Mouse (Mus musculus): ENCODE data around the gene Gon7.

Gene Gon7

DNA sequence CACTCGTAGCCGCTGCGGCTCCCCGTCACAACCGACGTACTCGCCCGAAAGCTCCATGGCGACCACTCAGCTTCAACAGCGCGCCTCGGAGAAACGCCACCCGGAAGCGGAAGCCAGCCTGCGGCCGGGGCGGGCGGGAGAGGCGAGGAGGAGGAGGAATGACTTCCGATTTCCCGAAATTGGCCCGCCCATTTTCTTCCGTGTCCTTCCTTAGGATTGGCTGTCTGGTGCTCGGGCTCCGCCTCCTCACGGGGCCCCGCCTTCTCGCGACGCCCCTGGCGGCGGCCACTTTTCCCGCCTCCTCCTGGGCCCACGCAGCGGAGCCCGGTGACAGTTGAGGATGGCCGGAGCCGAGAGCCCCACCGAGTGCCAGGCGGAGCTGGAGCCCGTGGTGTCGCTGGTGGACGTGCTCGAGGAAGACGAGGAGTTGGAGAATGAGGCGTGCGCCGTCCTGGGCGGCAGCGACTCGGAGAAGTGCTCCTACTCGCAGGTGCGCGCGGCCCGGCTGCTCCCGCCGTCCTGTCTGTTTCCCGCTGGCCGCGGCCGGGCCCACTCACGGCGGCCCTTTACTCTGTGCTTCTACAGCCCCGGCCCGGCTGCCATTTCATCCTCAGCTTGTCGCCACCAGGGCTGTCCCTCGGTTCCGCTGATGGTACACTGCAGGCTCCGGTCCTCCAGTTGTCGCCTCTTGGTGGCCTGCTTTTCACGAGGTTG is at the start of gene Gon7, which contains the start of the genes Gm28051 and Ubr7:
TSS of gene Gon7 (minus strand) at position 115 of the 714 bp plus-strand sequence.
TSS of gene Gm28051 (minus strand) at position 77 of the 714 bp plus-strand sequence.
TSS of gene Ubr7 (plus strand) at position 279 of the 714 bp plus-strand sequence.
- DNase-seq (ENCODE audit: low read depth, low spot score), result peak; percentile 99

DNA sequence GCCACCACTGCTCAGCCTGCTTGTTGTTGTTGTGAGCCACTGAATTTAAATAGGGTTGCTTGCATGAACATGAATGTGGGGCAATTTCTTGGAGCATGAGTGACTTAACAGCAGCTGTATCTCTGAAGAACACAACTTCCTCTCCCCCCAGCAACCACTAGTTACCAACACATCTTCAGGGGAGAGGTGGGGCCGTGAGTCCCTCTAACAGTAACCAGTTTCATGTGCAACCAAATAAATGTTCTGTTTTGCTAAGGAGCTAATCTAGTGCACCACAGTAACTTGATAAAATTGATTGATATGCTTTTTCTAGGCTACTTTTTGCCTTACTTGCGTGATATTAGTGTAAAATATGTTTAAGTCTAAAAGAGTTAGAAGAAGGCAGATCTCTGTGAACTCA is 41.9 kb upstream of the Gon7 start:
- DNase-seq (ENCODE audit: low read depth, low spot score), result no peak

DNA sequence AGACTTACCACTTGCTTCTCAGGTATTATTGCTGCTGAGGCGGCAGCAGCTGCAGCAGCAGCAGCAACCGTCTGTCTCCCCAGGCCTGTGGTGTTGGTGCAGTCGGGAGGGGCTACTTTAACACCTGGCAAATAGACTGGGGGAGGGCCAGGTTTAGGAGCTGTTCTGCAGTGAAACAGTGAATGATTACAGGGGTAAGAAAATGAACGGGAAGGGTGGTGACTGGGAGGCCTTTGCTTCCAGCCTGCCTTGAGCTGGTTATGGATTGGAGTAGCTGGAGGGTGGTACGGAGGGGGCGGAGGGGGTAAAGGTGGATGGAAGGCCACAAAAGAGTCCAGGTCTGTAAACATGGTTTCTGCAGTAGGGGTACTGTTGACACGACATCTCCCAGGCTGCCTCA is 30.3 kb upstream of the Gon7 start:
- no peak for DNase-seq (ENCODE audit: low read depth, low spot score)

DNA sequence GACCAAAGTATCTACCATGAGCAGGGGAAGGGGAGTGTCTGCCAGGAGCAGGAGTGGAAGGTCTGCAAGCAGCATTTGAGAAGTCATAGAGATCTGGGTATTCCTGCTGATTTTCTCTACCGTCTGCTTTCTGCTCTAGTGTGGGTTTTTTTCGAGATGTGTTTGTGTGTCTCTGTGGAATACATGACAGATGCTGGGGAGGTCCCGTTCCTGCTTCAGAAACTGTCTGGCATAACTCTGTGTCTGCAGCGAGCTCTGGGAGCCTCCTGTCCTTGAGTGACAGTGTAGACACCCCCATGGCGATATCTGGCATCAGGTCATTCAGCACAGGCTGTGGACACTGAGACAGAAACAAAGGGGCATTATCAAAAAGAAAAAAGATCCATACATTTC is 28.0 kb upstream of the Gon7 start:
- DNase-seq (ENCODE audit: low read depth, low spot score), result peak; percentile 56

DNA sequence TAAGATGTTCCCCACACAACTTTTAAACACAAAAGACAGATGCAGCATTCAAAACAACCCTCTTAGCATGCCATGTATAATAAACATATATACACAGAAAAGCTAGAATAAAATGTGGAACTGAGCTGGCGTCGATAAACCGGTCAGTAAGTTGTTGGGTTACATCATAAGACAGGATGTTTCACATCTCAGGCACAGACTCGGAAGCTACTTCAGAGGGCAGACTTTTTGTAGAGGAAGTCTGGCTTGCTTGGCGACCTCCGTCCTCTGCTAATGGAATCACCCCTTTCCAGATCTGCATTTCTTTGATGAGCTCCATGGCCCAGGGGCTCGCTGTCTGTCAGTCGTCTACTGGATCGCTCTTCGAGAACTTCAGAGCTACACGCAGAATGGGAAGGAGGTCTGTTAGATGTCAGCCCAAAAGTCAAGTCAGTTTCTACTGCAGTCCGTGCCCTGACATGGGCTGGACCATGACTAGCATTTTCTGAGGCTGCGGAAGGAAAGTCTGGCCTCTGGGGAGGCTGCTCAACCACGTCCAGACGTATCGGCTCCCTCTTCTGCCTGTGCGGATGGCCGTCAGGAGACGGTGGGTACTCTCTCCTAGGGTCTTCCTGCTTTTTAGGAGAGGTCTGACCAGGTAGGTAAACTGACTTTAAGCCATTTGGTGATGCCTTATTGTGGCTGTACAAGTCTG is 27.4 kb upstream of the Gon7 start:
- DNase-seq (ENCODE audit: low read depth, low spot score), result no peak

DNA sequence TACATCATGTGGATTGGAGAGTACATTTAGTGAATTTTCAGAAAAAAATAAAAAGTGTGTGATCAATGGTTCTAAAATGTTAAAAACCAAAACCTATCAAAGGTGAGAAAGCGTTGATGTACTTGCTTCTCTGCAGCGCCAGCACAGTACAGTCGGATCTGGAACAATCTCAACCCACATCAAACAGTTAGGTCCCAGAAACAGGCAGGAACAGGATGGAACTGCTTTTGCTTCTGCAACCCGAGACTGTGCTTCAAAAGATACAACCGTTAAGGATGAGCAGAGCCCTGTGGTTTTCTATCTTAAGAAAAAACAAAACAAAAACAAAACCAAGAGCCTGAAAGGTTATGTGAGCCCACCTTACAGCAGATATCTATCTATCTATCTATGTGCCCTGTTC is 25.2 kb upstream of the Gon7 start:
- peak; percentile 33 for DNase-seq (ENCODE audit: low read depth, low spot score)

DNA sequence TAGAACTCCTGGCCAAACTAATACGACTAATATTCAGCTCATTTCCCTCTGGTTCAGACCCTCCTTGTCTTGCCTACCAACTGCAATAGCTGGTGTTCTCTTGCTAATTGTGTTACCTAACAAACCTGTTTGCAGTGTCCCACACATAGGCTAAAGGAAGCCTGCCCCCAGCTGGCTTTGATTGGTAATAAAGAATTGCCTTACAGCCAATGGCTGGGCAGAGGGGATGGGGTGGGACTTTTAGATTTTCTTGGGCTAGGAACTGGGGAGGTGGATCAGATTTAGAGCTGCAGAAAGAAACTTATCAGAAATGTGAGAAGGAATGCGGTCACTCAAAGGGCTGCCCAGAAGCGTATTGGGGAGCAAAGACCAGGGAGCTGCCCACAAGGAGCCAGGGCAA is 21.8 kb upstream of the Gon7 start:
- DNase-seq (ENCODE audit: low read depth, low spot score), result peak; percentile 39

DNA sequence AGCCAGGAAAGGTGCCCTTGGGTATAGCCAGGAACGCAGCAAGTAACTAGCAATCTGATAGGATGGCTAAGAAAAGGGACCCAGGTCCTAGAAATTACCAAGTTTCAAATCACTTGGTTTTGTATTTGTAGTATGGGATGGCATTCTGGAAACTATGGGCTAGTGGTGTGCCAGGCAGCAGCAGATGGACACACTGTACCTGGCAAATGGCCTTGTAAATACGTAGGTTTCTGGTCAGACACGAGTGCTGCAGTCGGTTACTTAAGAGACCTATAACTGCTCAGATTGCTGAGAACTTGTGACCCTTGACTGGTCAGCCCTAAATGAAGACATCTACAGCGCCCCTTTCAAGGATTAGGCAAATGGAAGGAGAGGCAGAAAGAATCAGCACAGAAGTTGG is 20.5 kb upstream of the Gon7 start:
- DNase-seq (ENCODE audit: low read depth, low spot score), result peak; percentile 51

DNA sequence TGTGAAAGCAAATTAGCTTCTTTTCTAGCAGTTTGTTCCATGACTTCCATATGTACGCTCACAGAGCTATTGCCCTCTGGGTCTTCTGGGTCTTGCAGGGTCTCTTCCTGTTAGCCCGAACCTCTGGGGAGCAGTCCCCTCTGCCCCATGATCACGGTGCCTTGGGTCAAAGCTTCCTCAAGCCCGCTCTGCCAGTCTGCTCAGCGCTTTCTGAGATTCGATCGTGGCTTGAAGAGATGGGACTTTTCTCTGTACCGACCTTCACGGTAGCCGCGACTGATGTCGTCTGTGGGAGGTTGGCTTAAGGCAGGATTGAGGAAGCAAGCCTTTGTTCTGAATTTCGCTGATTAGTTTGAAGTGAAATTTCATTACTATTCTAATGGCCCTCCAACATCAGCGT is 18.4 kb upstream of the Gon7 start:
- no peak for DNase-seq (ENCODE audit: low read depth, low spot score)

DNA sequence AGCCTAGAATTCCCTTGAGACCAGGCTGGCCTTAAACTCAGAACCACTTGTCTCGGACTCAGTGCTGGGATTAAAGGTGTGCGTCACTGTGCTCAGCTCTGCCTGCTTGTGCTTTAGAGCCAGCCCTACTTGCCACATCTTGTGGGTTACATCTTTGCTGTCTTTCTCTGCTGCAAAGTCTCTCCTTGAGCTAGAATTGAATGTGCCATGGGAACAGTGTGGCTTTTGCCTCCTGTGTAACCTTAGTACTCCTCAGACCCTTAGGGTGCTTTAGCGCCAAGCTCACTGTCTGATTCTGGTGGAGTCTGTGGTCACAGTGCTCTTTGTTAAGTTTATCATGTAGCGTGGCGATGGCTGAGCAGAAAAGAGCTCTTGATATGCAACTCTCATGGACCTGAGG is 15.1 kb upstream of the Gon7 start:
- no peak for DNase-seq (ENCODE audit: low read depth, low spot score)

DNA sequence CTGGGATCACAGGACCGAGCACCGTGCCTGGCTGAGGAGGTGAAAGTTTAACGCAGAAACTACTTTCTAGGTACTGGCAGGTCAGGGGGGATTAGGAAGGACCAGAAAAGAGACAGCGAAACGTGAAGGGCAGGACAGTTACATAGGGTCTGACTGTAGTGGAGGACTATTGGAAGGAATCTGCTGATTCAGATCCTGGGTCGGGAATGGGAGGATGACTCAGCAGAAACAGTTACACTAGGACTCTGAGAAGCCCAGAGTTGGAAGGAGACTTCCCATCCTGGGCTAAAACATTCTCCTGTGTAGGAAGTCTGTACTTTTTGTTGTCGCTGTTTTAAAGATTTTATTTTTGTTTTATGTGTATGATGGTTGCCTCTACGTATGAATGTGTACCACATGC is 14.0 kb upstream of the Gon7 start:
- no peak for DNase-seq (ENCODE audit: low read depth, low spot score)

DNA sequence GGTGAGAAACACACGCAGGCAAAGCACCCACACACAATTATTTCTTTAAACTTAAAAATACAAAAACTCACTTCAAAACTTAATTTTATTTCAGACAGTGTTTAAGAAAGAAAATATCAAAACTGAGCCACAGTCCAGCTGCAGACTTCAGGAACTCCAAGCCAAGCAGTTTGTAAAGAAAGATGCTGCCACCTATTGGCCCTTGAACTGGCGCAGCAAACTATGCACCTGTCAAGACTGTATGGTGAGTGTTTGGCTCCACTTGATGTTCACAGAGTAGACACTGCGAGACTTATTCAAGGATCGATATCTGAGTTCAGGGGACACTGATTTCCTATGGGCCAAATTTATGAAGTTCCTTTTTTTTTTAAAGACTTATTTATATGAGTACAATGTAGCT is 11.4 kb upstream of the Gon7 start:
- no peak for DNase-seq (ENCODE audit: low read depth, low spot score)

DNA sequence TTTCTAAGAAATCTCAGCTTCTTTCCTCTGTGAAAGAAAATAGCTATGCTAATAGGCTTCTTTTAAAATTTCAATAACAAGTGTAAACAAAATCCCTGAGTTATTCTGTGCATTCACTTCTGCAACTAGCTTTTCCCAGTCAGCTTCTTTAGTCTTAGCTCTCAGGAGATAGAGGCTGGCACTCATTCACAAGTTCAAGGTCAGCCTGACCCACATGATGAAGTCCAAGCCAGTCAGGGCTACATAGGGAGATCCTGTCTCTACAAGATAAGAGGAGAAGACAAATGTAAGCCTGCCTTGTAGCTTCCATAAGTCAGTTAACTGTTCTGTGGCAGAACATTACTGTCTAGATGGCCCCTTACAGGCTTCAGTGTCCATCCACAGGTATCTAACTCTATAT is 6.1 kb upstream of the Gon7 start:
- no peak for DNase-seq (ENCODE audit: low read depth, low spot score)

DNA sequence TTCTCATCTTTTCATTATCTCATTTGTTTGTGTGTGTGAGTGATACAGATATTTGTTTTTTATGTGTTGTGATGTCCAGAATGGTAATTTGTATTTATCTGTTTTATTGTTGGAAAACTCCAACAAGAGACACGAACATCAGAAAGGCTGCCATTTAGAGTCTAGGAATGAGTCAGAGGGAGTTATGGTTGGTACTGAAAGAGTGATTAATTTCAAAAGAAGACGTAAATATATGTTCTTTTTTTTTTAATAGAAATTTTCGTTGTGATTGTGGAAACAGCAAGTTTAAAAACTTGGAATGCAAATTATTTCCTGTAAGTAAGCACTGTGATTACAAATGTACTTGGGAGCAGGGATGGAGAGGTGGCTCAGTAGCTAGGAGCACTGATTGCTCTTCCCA is 4.1 kb upstream of the Gon7 start:
- DNase-seq (ENCODE audit: low read depth, low spot score), result no peak

DNA sequence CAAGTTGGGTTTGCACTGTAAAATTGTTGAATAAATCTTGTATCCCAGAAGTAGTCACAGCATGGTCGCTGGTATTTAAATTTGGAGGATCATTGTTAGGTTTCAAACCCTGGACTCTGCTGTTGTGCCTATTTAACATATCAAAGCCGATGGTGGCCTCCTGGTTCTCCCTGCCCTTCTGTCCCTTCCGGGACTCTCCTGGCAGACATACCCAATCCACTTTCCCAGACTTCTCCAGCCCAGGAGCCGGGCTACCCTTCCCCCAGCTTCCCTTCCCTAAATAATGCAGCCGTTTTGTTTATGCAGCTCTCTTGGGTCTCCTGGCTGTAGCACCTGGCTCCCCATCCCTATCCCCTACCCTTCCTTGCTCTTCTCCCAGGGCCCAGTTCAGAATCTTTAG is 1.3 kb upstream of the Gon7 start:
- no peak for DNase-seq (ENCODE audit: low read depth, low spot score)

DNA sequence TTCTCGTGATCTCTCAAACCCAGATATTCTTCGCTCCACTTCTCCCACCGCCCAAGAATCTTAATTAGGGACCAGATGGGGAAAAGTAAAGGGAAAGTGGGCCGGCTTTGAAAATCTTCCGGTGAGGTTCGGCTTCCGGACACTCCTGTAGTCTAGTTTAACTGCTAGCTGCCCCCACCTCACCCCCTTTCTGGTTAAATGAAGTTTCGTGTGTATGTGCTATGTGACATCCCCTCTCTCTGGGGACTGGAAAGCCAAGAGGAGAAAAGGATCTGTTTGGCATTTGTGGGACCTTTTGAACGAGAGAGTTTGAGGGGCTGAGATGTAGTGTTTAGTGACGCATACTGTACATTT is 777 bp upstream of the Gon7 start, which contains the start of gene Gm20604:
TSS of gene Gm20604 (minus strand) at position 270 of the 354 bp plus-strand sequence.
- DNase-seq (ENCODE audit: low read depth, low spot score), result no peak

DNA sequence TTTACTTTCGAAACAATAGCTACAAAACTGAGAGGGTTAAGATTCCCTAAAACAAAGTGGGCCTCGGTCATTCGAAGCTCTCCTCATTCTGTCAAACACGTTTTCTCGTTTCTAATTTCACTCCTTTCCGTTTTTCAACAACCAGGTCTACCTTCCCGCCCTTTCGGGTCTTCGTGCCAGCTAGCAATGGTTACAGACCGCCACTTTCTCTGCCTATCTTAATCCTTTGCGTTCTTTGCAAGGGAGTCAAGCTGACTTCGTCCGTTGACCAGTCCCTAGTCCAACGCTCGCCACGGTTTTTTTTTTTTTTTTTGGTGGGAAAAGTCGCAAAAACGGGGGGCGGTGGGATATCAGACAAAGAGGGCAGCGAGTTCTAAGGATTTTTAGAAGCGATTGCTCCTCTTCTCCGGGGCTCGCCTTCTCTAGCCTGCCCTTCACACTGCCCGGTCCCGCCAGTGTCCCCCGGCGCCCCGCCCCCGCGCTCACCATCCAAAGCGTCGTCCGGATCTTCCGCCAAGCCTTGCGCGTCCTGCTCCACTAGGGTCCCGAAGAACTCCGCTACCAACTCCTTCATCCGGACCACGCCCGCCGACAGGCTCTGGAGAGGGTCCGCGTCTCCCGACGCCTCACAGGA is 431 bp downstream of the Gon7 start:
- DNase-seq (ENCODE audit: low read depth, low spot score), result no peak

DNA sequence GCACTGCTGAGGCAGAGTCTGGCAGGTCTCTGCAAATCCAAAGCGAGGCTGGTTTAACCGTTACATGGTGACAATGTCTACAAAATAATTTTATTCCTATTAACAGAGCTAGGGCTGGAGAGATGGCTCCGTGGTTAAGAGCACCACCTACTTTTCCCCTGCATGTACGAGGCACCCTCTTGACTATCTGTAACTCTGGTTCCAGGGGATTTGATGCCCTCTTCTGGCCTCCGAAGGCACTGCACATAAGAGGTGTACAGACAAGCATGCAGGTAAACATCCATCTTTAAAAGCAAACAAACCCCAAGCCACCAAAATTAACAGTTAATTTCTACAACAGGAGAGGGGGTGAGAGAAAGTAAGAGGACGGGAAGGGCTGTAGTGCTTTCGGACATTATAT is 1.3 kb downstream of the Gon7 start:
- DNase-seq (ENCODE audit: low read depth, low spot score), result no peak

DNA sequence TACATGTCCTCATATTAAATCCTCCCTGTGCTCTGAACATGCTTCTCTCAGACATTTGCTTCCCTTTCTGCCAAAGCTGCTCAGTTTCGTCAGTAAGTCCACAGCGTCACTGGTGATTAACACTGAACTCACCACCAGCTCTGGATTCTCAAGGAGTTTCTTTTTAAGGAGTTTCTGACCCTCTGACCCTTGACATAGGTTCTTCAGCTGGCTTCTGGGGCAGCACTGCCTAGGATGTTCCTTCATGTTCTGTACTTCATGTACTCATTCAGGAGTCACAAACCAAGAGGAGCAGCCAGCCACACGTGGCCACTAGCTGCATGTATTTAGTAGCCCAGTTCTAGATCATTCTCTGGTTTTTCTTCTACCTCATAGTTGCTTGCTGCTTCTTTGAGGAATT is 9.3 kb downstream of the Gon7 start:
- DNase-seq (ENCODE audit: low read depth, low spot score), result no peak

DNA sequence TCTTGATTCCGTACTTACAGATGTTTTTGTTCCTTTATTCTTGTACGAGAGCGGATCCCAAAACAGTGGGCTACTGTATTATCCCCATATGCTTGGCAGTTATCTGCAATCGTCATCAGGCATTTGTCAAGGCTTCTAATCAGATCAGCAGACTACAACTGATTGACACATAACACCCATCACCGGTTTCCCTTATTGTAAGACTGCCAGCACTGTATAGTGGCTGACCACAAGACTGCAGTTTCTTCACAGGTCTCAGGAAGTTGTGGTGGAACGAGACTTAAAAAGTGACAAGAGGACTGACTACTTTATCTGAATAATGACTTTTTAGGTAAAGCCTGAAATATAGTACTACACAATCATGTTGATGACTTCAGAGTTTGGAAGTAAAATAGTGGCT is 12.8 kb downstream of the Gon7 start:
- DNase-seq (ENCODE audit: low read depth, low spot score), result no peak

DNA sequence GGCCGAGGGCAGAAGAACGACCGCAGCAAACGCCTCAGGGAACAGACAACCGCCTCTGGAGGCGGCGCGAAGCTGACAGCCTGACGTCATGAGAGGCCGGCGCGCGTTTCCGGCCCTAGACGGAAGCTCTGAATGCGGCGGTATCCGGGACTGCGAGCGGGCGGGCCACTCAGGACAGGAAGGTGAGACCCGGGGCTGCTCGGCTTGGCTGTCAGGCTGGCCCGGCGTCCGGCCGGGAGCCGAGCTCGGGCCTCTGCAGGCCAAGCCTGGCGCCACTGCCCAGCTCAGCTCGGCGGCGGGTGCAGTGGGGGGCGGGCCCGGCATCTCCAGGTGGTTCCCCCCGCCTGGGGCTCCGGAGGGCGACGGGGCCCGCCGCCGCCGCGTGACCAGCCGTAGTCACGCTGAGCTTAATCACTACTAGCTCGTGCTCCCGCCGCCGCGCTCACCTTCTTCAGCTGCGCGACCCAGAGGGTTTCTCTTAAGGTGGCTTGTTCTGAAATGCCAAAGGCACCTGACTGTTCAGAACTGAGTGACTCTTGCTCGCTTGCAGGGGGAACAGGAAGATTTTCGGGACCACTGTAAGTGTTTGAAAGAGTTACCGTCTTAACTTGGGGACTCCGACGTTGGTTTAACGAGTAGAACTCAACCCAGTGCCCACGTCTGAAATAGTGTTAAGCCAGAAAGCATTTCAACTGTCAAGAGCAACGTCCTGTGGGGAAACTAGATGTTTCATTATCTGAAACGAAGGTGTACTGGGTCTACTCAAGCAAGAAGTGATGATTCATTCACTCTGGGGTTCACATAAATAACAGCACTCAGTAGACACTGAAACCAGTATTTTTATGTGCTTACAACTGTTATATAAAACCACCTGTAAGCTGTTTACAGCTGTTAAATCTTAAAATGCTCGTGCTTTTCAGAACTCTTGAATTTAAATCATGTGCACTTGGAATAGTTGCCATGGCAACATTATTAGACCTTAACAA is 13.7 kb downstream of the Gon7 start, which contains the start of the genes Moap1 and Tmem251:
TSS of gene Moap1 (minus strand) at position 73 of the 986 bp plus-strand sequence.
TSS of gene Tmem251 (plus strand) at position 174 of the 986 bp plus-strand sequence.
- DNase-seq (ENCODE audit: low read depth, low spot score), result peak; percentile 96
